Mouse (Mus musculus) neural tube, embryonic 10.5 days (tissue): ENCODE measurements at regions not wholly inside any gene's neighbourhood (a gene's known extent, or its start where the extent isn't known, plus 50 kb on each side); places are given as distances from the start of the nearest gene placed in this dataset.
A peak's percentile ranks its signal among the peaks of the same experiment; 100 is the strongest.
"Not testable (repeated sequence)": the region's sequence is repeated elsewhere in the genome, so short reads cannot be mapped to it uniquely, and the experiment has no call there.

Source experiments
- DNase-seq: peaks from one replicate; pipeline ENCODE4 v3.0.0-alpha.2; 2017; ENCODE audit warnings: low spot score; ENCODE audit errors: extremely low spot score

DNA sequence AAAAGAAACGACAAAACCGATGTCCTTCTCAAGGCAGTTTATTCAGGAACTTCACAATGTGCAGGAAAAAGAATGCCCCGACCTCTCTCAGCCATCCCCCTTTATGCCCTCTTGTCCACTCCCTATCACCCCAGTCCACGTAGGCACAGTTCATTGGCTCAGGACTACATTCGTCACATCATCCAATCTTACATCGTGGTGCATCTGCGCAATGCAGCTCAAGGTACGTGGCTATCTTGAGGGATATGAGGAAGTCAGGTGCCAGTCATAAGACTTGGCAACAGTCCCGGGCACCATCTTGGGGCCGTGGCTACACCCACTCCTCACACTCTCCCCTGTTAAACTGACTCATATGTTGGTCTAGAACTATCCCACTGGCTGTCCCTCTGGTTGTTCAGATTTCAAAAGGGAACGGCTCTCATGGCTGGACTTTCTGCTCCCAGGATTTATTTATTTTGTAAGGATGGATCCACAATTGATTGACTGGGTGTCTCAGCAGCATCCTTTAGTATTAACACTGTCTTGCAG, 87.4 kb upstream of the Olfr1402 start:
- DNase-seq, result not testable (repeated sequence)

DNA sequence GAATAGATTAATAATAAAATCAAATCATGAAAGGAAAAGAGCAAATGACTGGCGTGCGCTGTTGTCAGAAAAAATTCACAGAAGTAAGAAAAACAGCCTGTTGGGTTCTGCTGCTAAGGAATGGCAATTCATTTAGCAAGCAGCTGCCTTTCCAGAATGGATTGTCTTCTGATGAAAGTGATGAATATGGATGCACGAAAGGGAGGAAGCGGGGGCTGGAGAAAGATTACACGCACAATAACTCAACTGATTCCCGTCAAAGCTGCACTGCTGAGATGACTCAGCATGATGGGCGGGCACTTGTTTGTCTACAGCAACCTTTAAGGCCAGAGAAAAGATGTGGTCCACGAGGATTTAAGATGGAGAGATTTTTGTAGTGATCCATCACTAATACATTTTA, 85.4 kb upstream of the Olfr1402 start:
- DNase-seq, result peak; percentile 22

DNA sequence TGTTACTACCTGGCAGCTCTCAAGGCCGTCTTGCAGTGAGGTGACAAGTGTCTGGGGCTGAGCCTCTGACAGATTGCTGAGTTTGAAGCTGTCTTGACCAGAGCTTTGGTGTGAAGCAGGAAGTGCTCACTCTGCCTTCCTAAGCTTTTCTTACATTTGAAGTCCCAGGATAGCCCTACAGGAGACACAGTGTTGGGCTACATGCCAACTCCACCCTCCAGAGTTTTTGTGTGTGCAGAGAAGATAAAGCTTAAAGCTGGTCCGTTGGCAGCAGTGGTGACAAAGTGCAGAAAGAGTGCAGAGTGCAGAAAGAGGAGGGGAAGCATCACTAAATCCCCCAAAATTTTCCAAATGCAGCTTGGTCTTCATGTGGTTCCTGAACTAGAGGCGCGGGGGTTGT, 70.1 kb upstream of the Olfr1402 start:
- no peak for DNase-seq

DNA sequence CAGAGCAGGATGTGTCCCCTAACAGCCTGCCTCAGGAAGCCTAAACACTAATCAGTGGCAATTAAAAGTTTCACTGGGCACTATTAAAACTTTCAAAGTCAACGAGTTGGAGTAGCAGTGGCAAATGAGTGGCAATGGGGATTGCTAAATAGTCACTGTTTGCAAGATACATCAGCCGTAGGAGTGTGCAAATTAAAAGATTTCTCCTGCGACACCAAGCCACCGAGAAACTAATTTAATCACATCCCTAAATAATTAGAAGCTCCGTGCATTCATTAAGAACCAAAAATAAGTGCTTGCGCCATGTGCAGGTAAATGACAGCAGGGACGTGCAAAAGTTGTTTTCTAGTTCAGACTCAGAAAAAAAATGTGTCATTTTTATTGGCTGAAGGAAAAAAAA, 69.4 kb upstream of the Olfr1402 start:
- DNase-seq, result no peak

DNA sequence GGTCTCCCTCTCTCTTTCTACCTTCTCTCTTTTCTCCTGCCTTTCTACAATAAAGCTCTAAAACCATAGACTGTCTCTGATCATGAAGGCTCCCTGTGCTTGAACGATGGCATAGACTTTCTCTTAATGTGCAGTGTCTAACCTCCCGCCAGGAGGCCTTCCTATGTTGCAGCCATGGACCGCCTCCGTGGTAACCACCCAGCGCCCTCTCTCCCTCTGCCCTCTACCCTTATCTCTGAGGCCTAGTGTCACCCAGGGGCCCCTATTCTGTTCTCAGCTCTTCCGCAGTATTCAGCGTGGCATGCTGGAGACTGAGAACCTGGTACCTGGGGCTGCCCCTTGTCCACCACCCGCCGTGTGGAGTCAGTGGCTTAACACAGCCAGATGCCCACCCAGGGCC, 67.5 kb upstream of the Olfr1402 start:
- DNase-seq, result no peak
